Mouse (Mus musculus) intestine, embryonic 14.5 days (tissue): ENCODE measurements at regions not wholly inside any gene's neighbourhood (a gene's known extent, or its start where the extent isn't known, plus 50 kb on each side); places are given as distances from the start of the nearest gene placed in this dataset.

ENCODE experiments used
- ATAC-seq: fragments of 200-750 bp; cut with Nextera tagmentation; replicated peaks from 2 replicates; pipeline ENCODE4 v1.8.0; 2017; ENCODE audit warnings: low read depth, moderate number of reproducible peaks, moderate TSS enrichment, moderate library complexity; ENCODE audit not compliant: low FRiP score, low TSS enrichment
- DNase-seq: peaks from one replicate; pipeline ENCODE4 v3.0.0-alpha.2; 2018; ENCODE audit warnings: low spot score
- H3K27ac ChIP-seq: fragments of 300-500 bp; sonication (generic); 2 replicates; pipeline ENCODE4 v1.5.1; 2014; ENCODE audit warnings: low read depth, mild to moderate bottlenecking, control low read depth
- H3K27me3 ChIP-seq: fragments of 300-500 bp; sonication (generic); replicated peaks from 2 replicates; pipeline ENCODE4 v1.6.1; 2014; ENCODE audit warnings: low read length, control low read depth; ENCODE audit not compliant: control insufficient read depth, insufficient read depth
- H3K36me3 ChIP-seq: fragments of 300-500 bp; sonication (generic); 2 replicates; pipeline ENCODE4 v1.6.1; 2014; ENCODE audit warnings: low read length, control low read depth; ENCODE audit not compliant: control insufficient read depth, insufficient read depth
- H3K4me1 ChIP-seq: fragments of 300-500 bp; sonication (generic); replicated peaks from 2 replicates; pipeline ENCODE4 v1.6.1; 2014; ENCODE audit warnings: low read length, control low read depth, mixed read lengths; ENCODE audit not compliant: control insufficient read depth, insufficient read depth
- H3K4me2 ChIP-seq: fragments of 300-500 bp; sonication (generic); 2 replicates; pipeline ENCODE4 v1.6.1; 2014; ENCODE audit warnings: low read length
- H3K4me3 ChIP-seq: fragments of 300-500 bp; sonication (generic); 2 replicates; pipeline ENCODE4 v1.5.1; 2014; ENCODE audit warnings: low read depth, low read length, control low read depth, mixed read lengths
- H3K9ac ChIP-seq: fragments of 300-500 bp; sonication (generic); 2 replicates; pipeline ENCODE4 v1.6.1; 2014; ENCODE audit warnings: mild to moderate bottlenecking, low read length
- H3K9me3 ChIP-seq: fragments of 300-500 bp; sonication (generic); 2 replicates; pipeline ENCODE4 v1.6.1; 2016; ENCODE audit warnings: low read length, control low read depth; ENCODE audit not compliant: control insufficient read depth
- WGBS: fragments of 180-500 bp; shearing (Covaris S2); extraction: QIAGEN DNeasy Blood & Tissue Kit; methylation state at CpG from one replicate; pipeline ENCODE4 v1.1.7; 2014; 5-methylcytosine and 5-hydroxymethylcytosine counted together

DNA sequence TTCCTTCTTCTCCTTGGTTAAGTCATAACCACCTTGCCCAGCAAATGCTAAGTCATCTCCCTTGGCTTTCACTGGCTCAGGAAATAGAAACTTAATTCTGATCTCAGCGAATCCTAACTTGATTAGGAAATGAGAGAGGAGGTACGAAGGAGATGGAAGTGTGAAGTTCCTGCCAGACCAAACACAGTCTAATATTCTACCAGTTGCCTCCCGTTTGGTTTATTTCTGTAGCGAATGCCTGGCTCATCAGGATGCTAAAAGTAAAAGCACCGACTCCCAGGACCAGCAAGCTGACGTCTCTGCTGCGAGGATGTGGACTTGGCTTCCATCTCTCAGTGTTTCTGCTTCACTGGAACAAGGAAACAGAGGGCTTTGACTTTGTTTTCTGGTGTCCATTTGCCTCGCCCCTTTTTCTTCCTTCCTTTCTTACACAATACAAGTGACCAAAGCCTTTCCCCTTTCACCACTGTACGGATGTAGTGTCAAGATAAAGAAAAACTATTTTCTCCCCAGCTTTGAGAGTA is 204.3 kb downstream of the Dusp6 start:
- Histone ChIP-seq H3K4me2 (no peak overlapping the region), H3K4me3 (no peak overlapping the region), H3K4me1 (no peaks in the 10 kb centered on the region), H3K9ac (no peak overlapping the region), H3K27me3 (0 out of 2 replicates have a peak, but pooled peaks cover 4% of the 10 kb centered on the region), H3K36me3 (no peaks in the 10 kb centered on the region), H3K9me3 (no peaks in the 10 kb centered on the region), H3K27ac (no peak overlapping the region)
- whole genome bisulfite sequencing: 73% methylated on average over 9 of the region's 9 CpGs
- DNase-seq: no peak
- no peak for ATAC-seq

DNA sequence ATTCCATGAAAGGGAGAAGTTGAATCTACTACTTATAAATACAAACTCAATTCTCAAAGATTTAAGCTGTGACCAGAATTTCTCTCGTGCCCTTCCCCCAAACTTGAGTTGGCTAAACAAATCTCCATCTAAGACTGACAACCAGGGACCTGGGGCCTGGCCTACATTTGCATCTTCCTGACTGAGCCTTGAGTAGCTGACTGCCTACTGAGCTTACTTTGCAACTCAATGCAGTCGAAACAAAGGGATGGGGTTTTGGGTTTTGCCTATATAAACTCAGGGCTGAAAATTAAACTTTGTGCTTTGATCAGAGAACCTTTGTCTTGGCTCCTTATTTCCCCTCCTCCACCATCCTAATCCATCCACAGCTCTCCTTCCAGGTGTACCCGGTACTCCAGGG is 205.9 kb downstream of the Dusp6 start:
- ATAC-seq: no peak
- Histone ChIP-seq H3K36me3 (no peaks in the 10 kb centered on the region), H3K27me3 (no peaks in the 10 kb centered on the region), H3K9ac (no peak overlapping the region), H3K4me2 (no peak overlapping the region), H3K4me3 (no peak overlapping the region), H3K27ac (no peak overlapping the region), H3K4me1 (no peaks in the 10 kb centered on the region), H3K9me3 (no peaks in the 10 kb centered on the region)
- no peak for DNase-seq
- 50% methylated on average over 3 of the region's 3 CpGs for WGBS

DNA sequence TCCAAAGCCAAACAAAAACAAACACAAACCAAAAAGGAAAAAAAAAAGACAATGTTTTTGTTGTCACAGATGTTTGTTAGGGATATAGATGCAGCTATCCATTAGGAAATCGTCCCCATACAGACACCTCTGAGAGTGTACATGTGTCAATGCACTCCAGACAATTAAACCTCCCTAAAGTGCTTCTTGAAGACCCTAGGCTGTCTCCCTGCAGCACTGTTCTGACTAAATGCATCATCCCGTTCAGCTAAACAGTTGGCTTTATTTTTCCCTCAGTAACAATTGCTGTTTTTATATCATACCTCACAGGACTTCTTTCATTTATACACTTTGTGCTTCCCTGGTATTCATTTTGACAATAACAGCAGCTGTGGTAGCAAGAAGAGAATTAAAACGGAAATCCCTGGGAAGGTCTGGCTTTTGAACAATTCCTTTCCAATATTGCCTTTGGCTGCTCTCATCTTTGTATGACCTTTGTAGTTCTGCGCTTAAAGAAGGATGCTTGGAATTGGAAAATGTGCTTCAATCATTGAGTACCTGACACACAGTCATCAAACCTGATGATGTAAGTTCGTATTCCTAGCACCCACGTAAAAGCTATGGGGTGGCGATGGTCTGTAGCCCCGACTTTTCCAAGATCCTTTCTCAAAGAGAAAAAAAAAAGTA is 208.9 kb downstream of the Dusp6 start:
- Histone ChIP-seq H3K4me1 (no peaks in the 10 kb centered on the region), H3K9ac (no peak overlapping the region), H3K27ac (no peak overlapping the region), H3K4me2 (no peak overlapping the region), H3K9me3 (no peaks in the 10 kb centered on the region), H3K27me3 (no peaks in the 10 kb centered on the region), H3K36me3 (no peaks in the 10 kb centered on the region), H3K4me3 (no peak overlapping the region)
- WGBS: 74% methylated on average over 8 of the region's 8 CpGs
- DNase-seq (no peak), ATAC-seq (no peak)

DNA sequence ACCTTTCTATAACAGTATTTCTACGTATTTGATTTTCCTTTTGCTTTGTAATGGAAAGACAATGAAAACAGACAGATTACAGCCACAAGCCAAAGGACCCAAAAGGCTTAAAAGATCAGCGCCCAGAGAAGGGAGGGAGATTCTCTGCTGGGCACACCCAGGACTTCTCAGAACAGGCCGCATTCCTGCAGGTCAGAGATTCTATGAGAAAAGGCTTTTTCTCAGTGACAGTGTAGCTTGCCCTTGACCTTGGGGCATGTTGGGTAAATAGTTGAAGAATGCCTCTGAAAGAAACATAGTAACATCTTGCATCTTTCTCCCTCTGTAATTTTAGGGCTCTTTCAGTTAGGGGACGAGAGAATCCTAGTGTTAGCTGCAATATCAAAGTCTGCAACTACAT is 209.8 kb downstream of the Dusp6 start:
- Histone ChIP-seq H3K27ac (no peak overlapping the region), H3K4me2 (no peak overlapping the region), H3K4me1 (no peaks in the 10 kb centered on the region), H3K9ac (no peak overlapping the region), H3K4me3 (no peak overlapping the region), H3K36me3 (no peaks in the 10 kb centered on the region), H3K9me3 (no peaks in the 10 kb centered on the region), H3K27me3 (no peaks in the 10 kb centered on the region)
- DNase-seq: no peak
- WGBS: 59% methylated on average over 4 of the region's 4 CpGs
- ATAC-seq: no peak

DNA sequence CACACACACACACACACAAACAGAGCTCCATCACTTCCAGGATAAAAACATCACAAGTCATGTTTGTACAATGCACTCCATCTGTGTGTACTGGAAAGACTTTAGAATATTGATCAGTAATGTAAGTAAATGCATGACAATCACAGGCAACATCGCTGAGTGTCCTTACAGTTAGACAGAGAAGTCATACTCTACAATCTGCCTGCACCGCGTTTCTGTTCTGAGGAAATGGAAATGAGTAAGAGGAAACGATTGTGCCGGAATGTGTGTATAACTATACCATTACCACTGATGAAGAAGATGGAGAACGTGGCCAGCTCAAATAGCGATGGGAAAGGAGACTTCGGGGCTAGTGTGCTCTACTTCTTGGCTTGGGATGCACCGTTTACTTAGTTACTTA is 210.7 kb downstream of the Dusp6 start:
- no peaks in the 10 kb centered on the region; the same call in 1 of the 2 replicates for H3K9me3 ChIP-seq
- H3K4me1 ChIP-seq: no peaks in the 10 kb centered on the region
- WGBS: 89% methylated on average over 9 of the region's 9 CpGs
- no peaks in the 10 kb centered on the region for H3K27me3 ChIP-seq
- no peak overlapping the region for H3K9ac ChIP-seq
- H3K4me2 ChIP-seq: no peak overlapping the region
- no peak for ATAC-seq
- no peak for DNase-seq
- no peak overlapping the region for H3K4me3 ChIP-seq
- no peaks in the 10 kb centered on the region for H3K36me3 ChIP-seq
- H3K27ac ChIP-seq: no peak overlapping the region

DNA sequence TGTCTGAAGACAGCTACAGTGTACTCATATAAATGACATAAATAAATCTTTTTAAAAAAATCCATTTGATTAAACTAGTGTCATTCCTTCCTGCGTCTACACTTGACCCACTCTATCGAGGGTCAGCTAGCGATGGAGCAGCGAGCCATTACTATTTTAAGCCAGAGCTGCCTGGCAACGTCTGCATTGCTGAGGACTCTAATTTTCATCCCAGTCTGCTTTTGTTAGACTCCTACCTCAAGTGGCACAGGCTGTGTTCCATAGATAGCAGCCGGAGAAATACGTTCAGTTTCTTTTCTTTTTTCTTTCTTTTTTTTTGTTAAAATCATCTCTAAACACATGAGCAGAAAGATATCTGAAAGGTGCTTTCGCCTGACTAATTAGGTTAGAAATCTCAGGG is 211.5 kb downstream of the Dusp6 start:
- WGBS: 78% methylated on average over 8 of the region's 8 CpGs
- Histone ChIP-seq H3K4me3 (no peak overlapping the region), H3K27ac (no peak overlapping the region)

DNA sequence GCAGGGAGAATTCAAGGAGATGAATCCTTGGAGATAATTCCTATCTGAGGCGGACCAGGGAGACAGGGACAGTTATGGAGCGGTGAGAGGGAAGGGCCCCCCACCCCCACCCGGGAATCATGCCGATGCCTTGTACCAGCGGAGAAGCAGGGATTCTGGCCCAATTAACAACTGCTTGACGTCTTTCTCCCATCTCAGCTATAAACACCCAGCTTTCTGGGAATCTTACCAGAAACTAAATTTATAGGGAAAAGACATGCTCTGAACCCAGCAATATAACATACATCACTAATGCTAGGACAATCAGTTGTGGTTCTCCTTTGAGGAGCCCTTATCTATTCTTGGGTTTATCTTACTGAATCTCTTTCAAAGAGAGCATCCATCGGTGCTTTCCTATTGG is 213.2 kb downstream of the Dusp6 start:
- no peak for ATAC-seq
- no peak overlapping the region for H3K9ac ChIP-seq
- H3K27ac ChIP-seq: no peak overlapping the region
- no peak overlapping the region for H3K4me2 ChIP-seq
- H3K4me3 ChIP-seq: no peak overlapping the region
- H3K9me3 ChIP-seq: no peaks in the 10 kb centered on the region; the same call in 1 of the 2 replicates
- whole genome bisulfite sequencing: 82% methylated on average over 7 of the region's 7 CpGs
- no peaks in the 10 kb centered on the region for H3K4me1 ChIP-seq
- H3K36me3 ChIP-seq: no peaks in the 10 kb centered on the region
- H3K27me3 ChIP-seq: no peaks in the 10 kb centered on the region
- DNase-seq: no peak

More for the DNA sequence above, 211.5 kb downstream of the Dusp6 start:
- Histone ChIP-seq H3K4me2 (no peak overlapping the region), H3K36me3 (no peaks in the 10 kb centered on the region), H3K9ac (no peak overlapping the region), H3K4me1 (no peaks in the 10 kb centered on the region), H3K9me3 (no peaks in the 10 kb centered on the region; the same call in 1 of the 2 replicates), H3K27me3 (no peaks in the 10 kb centered on the region)
- ATAC-seq: no peak
- no peak for DNase-seq

DNA sequence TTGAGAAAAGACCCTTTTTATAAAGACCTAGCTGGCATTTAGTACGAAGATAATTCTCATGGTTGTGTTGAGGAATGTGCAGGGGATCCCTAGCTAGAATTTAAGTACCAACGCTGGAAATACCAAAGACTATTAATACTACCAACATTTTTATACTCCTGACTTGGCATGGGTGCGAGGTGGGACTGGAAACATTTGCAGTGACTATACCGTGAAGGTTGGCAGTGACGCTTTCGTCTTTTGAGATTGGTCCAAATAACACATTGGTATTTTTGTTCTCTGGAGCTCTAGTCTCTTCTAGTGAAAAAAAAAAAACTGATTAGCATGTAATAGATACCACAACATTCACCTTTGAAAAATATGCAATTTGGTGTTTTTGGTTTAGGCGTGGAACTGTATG is 213.7 kb downstream of the Dusp6 start:
- H3K36me3 ChIP-seq: no peaks in the 10 kb centered on the region
- H3K4me3 ChIP-seq: no peak overlapping the region
- H3K9me3 ChIP-seq: no peaks in the 10 kb centered on the region; the same call in 1 of the 2 replicates
- no peak for ATAC-seq
- no peak for DNase-seq
- no peaks in the 10 kb centered on the region for H3K4me1 ChIP-seq
- 90% methylated on average over 7 of the region's 7 CpGs for WGBS
- H3K4me2 ChIP-seq: no peak overlapping the region
- H3K9ac ChIP-seq: no peak overlapping the region
- H3K27me3 ChIP-seq: no peaks in the 10 kb centered on the region
- no peak overlapping the region for H3K27ac ChIP-seq

DNA sequence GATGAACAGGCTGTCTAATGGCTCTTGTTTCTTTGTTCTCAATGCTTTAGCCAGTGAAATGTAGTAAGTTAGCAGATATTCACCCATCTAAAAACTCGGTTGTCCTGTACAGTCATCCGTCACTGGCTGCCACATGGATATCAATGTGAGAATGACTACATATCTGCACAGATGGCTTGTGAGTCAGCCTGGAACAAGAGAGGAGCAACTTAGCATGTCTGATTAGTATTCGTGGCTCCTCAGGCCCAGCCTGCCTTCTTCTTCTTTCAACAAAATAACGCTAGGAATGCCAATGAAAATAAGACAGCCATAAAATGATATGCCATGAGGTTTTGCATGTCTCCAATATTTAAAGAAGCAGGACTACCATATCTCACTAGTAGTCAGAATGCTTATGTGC is 217.5 kb downstream of the Dusp6 start:
- H3K27me3 ChIP-seq: no peaks in the 10 kb centered on the region
- H3K4me3 ChIP-seq: no peak overlapping the region
- H3K9me3 ChIP-seq: no peaks in the 10 kb centered on the region; the same call in 1 of the 2 replicates
- no peaks in the 10 kb centered on the region for H3K4me1 ChIP-seq
- no peaks in the 10 kb centered on the region for H3K36me3 ChIP-seq
- WGBS: 83% methylated on average over 4 of the region's 4 CpGs
- no peak overlapping the region for H3K4me2 ChIP-seq
- ATAC-seq (no peak), DNase-seq (no peak)
- no peak overlapping the region for H3K27ac ChIP-seq
- H3K9ac ChIP-seq: no peak overlapping the region
